Mouse (Mus musculus): ENCODE data around the gene Bcar3.

Gene Bcar3

GRCm38 (mm10) chr3:122458743-122459142, 164.8 kb downstream of the Bcar3 start:
- no peak for DNase-seq (ENCODE audit: low read depth)

- no peak for DNase-seq (ENCODE audit: low read depth)
Measured at GRCm38 (mm10) chr3:122460848-122461511, 167.0 kb downstream of the Bcar3 start.

GRCm38 (mm10) chr3:122461512-122461881, 167.6 kb downstream of the Bcar3 start:
- no peak for DNase-seq (ENCODE audit: low read depth)

GRCm38 (mm10) chr3:122461932-122462871, 168.3 kb downstream of the Bcar3 start:
- DNase-seq (ENCODE audit: low read depth) = peak; percentile 28

- DNase-seq (ENCODE audit: low read depth) = peak; percentile 20
Measured at GRCm38 (mm10) chr3:122463166-122463565, 169.2 kb downstream of the Bcar3 start.

GRCm38 (mm10) chr3:122466100-122466730, 172.3 kb downstream of the Bcar3 start:
- DNase-seq (ENCODE audit: low read depth) = peak; percentile 87

GRCm38 (mm10) chr3:122467977-122468376, 174.0 kb downstream of the Bcar3 start:
- peak; percentile 57 for DNase-seq (ENCODE audit: low read depth)

- DNase-seq (ENCODE audit: low read depth) = no peak
Measured at GRCm38 (mm10) chr3:122470326-122471016, 176.5 kb downstream of the Bcar3 start.

GRCm38 (mm10) chr3:122471017-122471721, 177.2 kb downstream of the Bcar3 start:
- peak; percentile 79 for DNase-seq (ENCODE audit: low read depth)

GRCm38 (mm10) chr3:122472412-122472811, 178.5 kb downstream of the Bcar3 start:
- DNase-seq (ENCODE audit: low read depth) = no peak

- no peak for DNase-seq (ENCODE audit: low read depth)
Measured at GRCm38 (mm10) chr3:122473523-122474034, 179.6 kb downstream of the Bcar3 start.

GRCm38 (mm10) chr3:122474067-122474466, 180.1 kb downstream of the Bcar3 start:
- DNase-seq (ENCODE audit: low read depth) = peak; percentile 19

- no peak for DNase-seq (ENCODE audit: low read depth)
Measured at GRCm38 (mm10) chr3:122474796-122475195, 180.9 kb downstream of the Bcar3 start.

GRCm38 (mm10) chr3:122475735-122476134, 181.8 kb downstream of the Bcar3 start:
- peak; percentile 48 for DNase-seq (ENCODE audit: low read depth)

GRCm38 (mm10) chr3:122476656-122477055, 182.7 kb downstream of the Bcar3 start:
- no peak for DNase-seq (ENCODE audit: low read depth)

GRCm38 (mm10) chr3:122477541-122477940, 183.6 kb downstream of the Bcar3 start:
- DNase-seq (ENCODE audit: low read depth) = no peak

GRCm38 (mm10) chr3:122478735-122479134, 184.8 kb downstream of the Bcar3 start:
- no peak for DNase-seq (ENCODE audit: low read depth)

GRCm38 (mm10) chr3:122480065-122480675, 186.2 kb downstream of the Bcar3 start:
- peak; percentile 38 for DNase-seq (ENCODE audit: low read depth)

GRCm38 (mm10) chr3:122480986-122481385, 187.1 kb downstream of the Bcar3 start:
- no peak for DNase-seq (ENCODE audit: low read depth)

- peak; percentile 59 for DNase-seq (ENCODE audit: low read depth)
Measured at GRCm38 (mm10) chr3:122481891-122482739, 188.2 kb downstream of the Bcar3 start.
